Mouse (Mus musculus) thymus, adult 2 months (tissue): ENCODE data around the gene Gse1.

Source experiments
- CTCF ChIP-seq: fragments of 200-500 bp; IDR thresholded peaks from 2 replicates; pipeline ENCODE4 v1.5.1; 2012; ENCODE audit warnings: mild to moderate bottlenecking, control low read depth, low read length, moderate library complexity, borderline replicate concordance; ENCODE audit not compliant: control insufficient read depth, poor library complexity, insufficient read depth; ENCODE audit errors: extremely low read depth
- POLR2A ChIP-seq: fragments of 200-500 bp; IDR thresholded peaks from 2 replicates; pipeline ENCODE4 v1.6.1; 2012; ENCODE audit warnings: mild to moderate bottlenecking, low read length, control low read depth, moderate library complexity; ENCODE audit not compliant: control insufficient read depth, poor library complexity, insufficient read depth; ENCODE audit errors: extremely low read depth

DNA sequence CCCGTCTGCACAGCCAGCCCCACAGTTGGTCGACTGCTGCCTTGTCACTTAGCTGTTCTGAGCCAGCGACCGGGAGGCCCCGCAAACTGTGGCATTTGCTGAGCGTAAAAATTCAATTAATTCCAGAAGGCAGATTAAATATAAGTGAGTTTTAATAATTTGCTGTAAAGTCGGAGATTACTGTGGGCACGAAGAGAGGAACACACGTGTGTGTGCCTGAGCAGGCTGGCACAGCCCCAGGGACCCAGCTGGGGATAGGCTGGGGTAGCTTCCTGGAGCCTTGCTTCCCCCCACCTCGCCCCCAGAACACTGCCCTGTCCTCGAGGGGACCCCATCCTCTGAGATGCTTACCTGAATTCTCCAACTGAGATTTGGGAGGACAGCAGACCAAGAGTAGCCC is 284.1 kb downstream of the Gse1 start:
- no peak for TF ChIP-seq POLR2A
- no peak for TF ChIP-seq CTCF
